Mouse (Mus musculus) forebrain, embryonic 14.5 days (tissue): Measurements from ENCODE around the gene Cep57l1. TPM values are rescaled to one million over a fixed set of nuclear protein-coding genes. Genes with fewer than 3 reads are reported as not detected.
A peak's percentile ranks its signal among the peaks of the same experiment; 100 is the strongest.

Experiments
- ATAC-seq: fragments of 200-750 bp; cut with Nextera tagmentation; 2 replicates; pipeline ENCODE4 v1.8.0; 2017; ENCODE audit warnings: mild to moderate bottlenecking, moderate library complexity
- DNase-seq: peaks from one replicate; pipeline ENCODE4 v3.0.0-alpha.2; 2015; ENCODE audit warnings: low spot score
- H3K27ac ChIP-seq: fragments of 300-500 bp; sonication (generic); 2 replicates; pipeline ENCODE4 v1.5.1; 2014; ENCODE audit warnings: low read depth, mild to moderate bottlenecking, control low read depth, low read length, moderate library complexity
- H3K27me3 ChIP-seq: fragments of 300-500 bp; sonication (generic); replicated peaks from 2 replicates; pipeline ENCODE4 v1.6.1; 2014; ENCODE audit warnings: low read length, control low read depth, mixed read lengths; ENCODE audit not compliant: control insufficient read depth, insufficient read depth
- H3K36me3 ChIP-seq: fragments of 300-500 bp; sonication (generic); 2 replicates; pipeline ENCODE4 v1.6.1; 2014; ENCODE audit warnings: low read length, control low read depth; ENCODE audit not compliant: control insufficient read depth, insufficient read depth
- H3K4me1 ChIP-seq: fragments of 300-500 bp; sonication (generic); 2 replicates; pipeline ENCODE4 v1.6.1; 2014; ENCODE audit warnings: antibody characterized with exemption, low read length, control low read depth; ENCODE audit not compliant: control insufficient read depth, insufficient read depth
- H3K4me2 ChIP-seq: fragments of 300-500 bp; sonication (generic); 2 replicates; pipeline ENCODE4 v1.6.1; 2014; ENCODE audit warnings: mild to moderate bottlenecking, control low read depth, low read length
- H3K4me3 ChIP-seq: fragments of 300-500 bp; sonication (generic); 2 replicates; pipeline ENCODE4 v1.5.1; 2014; ENCODE audit warnings: low read depth, low read length, control low read depth
- H3K9ac ChIP-seq: fragments of 300-500 bp; sonication (generic); 2 replicates; pipeline ENCODE4 v1.6.1; 2014; ENCODE audit warnings: mild to moderate bottlenecking, low read length, control low read depth, moderate library complexity
- H3K9me3 ChIP-seq: fragments of 300-500 bp; sonication (generic); replicated peaks from 2 replicates; pipeline ENCODE4 v1.6.1; 2016; ENCODE audit warnings: low read length, control low read depth, mixed read lengths; ENCODE audit not compliant: control insufficient read depth
- WGBS: fragments of 180-500 bp; shearing (Covaris S2); extraction: QIAGEN DNeasy Blood & Tissue Kit; methylation state at CpG from one replicate; pipeline ENCODE4 v1.1.7; 2014; 5-methylcytosine and 5-hydroxymethylcytosine counted together
- polyA plus RNA-seq: library from polyadenylated mRNA; unstranded; fragments of >200 nt; fragmentation: Nextera tagmentation; extraction: Ambion mirVana; gene quantifications from 2 replicates; pipeline ENCODE4 v1.2.1, GENCODE M21; 2014

The Cep57l1 gene
- polyA plus RNA-seq, 1 experiment from 2014 or later = 14.8 TPM

- H3K9ac ChIP-seq = no peak overlapping the region
- no peaks in the 10 kb centered on the region for H3K9me3 ChIP-seq
- no peaks in the 10 kb centered on the region for H3K4me1 ChIP-seq
- 93% methylated on average over 16 of the region's 16 CpGs for WGBS
- no peaks in the 10 kb centered on the region for H3K36me3 ChIP-seq
- no peak overlapping the region for H3K4me2 ChIP-seq
- no peak overlapping the region for H3K4me3 ChIP-seq
- ATAC-seq = no peak
- DNase-seq = no peak
- no peak overlapping the region for H3K27ac ChIP-seq
- no peaks in the 10 kb centered on the region for H3K27me3 ChIP-seq
These were observed 72.4 kb downstream of the Cep57l1 start for GRCm38 (mm10) chr10:41737245-41737644.

GRCm38 (mm10) chr10:41735398-41735797 lies 74.3 kb downstream of the Cep57l1 start:
- no peaks in the 10 kb centered on the region for H3K27me3 ChIP-seq
- H3K4me3 ChIP-seq = no peak overlapping the region
- no peak overlapping the region for H3K4me2 ChIP-seq
- WGBS = 36% methylated on average over 6 of the region's 6 CpGs
- H3K9me3 ChIP-seq = no peaks in the 10 kb centered on the region
- H3K4me1 ChIP-seq = no peaks in the 10 kb centered on the region
- DNase-seq (no peak), ATAC-seq (no peak)
- H3K36me3 ChIP-seq = no peaks in the 10 kb centered on the region
- H3K27ac ChIP-seq = no peak overlapping the region
- H3K9ac ChIP-seq = no peak overlapping the region

- Histone ChIP-seq H3K27me3 (no peaks in the 10 kb centered on the region), H3K4me2 (no peak overlapping the region), H3K36me3 (peaks cover 8% of the 10 kb centered on the region; the same call in 1 of the 2 replicates), H3K4me3 (no peak overlapping the region), H3K27ac (no peak overlapping the region), H3K9ac (no peak overlapping the region), H3K4me1 (no peaks in the 10 kb centered on the region), H3K9me3 (no peaks in the 10 kb centered on the region)
- DNase-seq (no peak), ATAC-seq (no peak)
- 95% methylated on average over 3 of the region's 3 CpGs for WGBS
These were observed 76.5 kb downstream of the Cep57l1 start for GRCm38 (mm10) chr10:41733214-41733613.

- no peak for ATAC-seq
- WGBS = 95% methylated on average over 4 of the region's 4 CpGs
These were observed 77.7 kb downstream of the Cep57l1 start for GRCm38 (mm10) chr10:41731932-41732331.

GRCm38 (mm10) chr10:41730746-41731145 lies 78.9 kb downstream of the Cep57l1 start:
- ATAC-seq (no peak), DNase-seq (no peak)
- Histone ChIP-seq H3K36me3 (peaks cover 17% of the 10 kb centered on the region; the same call in 1 of the 2 replicates), H3K4me3 (no peak overlapping the region), H3K27ac (no peak overlapping the region), H3K4me2 (no peak overlapping the region), H3K9me3 (no peaks in the 10 kb centered on the region), H3K27me3 (no peaks in the 10 kb centered on the region), H3K9ac (no peak overlapping the region), H3K4me1 (no peaks in the 10 kb centered on the region)
- WGBS = 92% methylated on average over 10 of the region's 10 CpGs

More at GRCm38 (mm10) chr10:41731932-41732331, 77.7 kb downstream of the Cep57l1 start:
- Histone ChIP-seq H3K9ac (no peak overlapping the region), H3K9me3 (no peaks in the 10 kb centered on the region), H3K36me3 (peaks cover 17% of the 10 kb centered on the region; the same call in 1 of the 2 replicates), H3K27ac (no peak overlapping the region), H3K4me3 (no peak overlapping the region), H3K27me3 (no peaks in the 10 kb centered on the region), H3K4me2 (no peak overlapping the region), H3K4me1 (no peaks in the 10 kb centered on the region)
- DNase-seq = no peak

- Histone ChIP-seq H3K27ac (no peak overlapping the region), H3K4me2 (no peak overlapping the region), H3K4me3 (no peak overlapping the region), H3K4me1 (no peaks in the 10 kb centered on the region), H3K36me3 (peaks cover 17% of the 10 kb centered on the region; the same call in 1 of the 2 replicates), H3K9ac (no peak overlapping the region), H3K9me3 (no peaks in the 10 kb centered on the region), H3K27me3 (no peaks in the 10 kb centered on the region)
- WGBS = 88% methylated on average over 9 of the region's 9 CpGs
- DNase-seq (no peak), ATAC-seq (no peak)
These were observed 83.5 kb downstream of the Cep57l1 start for GRCm38 (mm10) chr10:41726215-41726614.

GRCm38 (mm10) chr10:41719587-41719986 lies 90.1 kb downstream of the Cep57l1 start:
- 77% methylated on average over 9 of the region's 9 CpGs for WGBS
- Histone ChIP-seq H3K27me3 (no peaks in the 10 kb centered on the region), H3K36me3 (no peaks in the 10 kb centered on the region), H3K9me3 (no peaks in the 10 kb centered on the region), H3K27ac (no peak overlapping the region), H3K9ac (no peak overlapping the region), H3K4me3 (no peak overlapping the region), H3K4me2 (no peak overlapping the region), H3K4me1 (peaks cover 2% of the 10 kb centered on the region; the same call in 1 of the 2 replicates)
- ATAC-seq = no peak
- no peak for DNase-seq

- Histone ChIP-seq H3K4me1 (peaks cover 2% of the 10 kb centered on the region; the same call in 1 of the 2 replicates), H3K9ac (no peak within 1 kb of the TSS), H3K27me3 (no peaks in the 10 kb centered on the region), H3K36me3 (no peaks in the 10 kb centered on the region), H3K9me3 (no peaks in the 10 kb centered on the region), H3K4me2 (peak within 1 kb of the TSS; percentile 19; the same call in 1 of the 2 replicates), H3K27ac (no peak within 1 kb of the TSS), H3K4me3 (no peak within 1 kb of the TSS)
- peak; percentile 58 for DNase-seq
- ATAC-seq = peak; percentile 37; the same call in 1 of the 2 replicates
- WGBS = 26% methylated on average over 15 of the region's 15 CpGs
These were observed 93.4 kb downstream of the Cep57l1 start, which contains the start of gene Ccdc162 for GRCm38 (mm10) chr10:41716029-41716897. TSS of gene Ccdc162 (minus strand) at chr10:41716634.

GRCm38 (mm10) chr10:41715557-41715956 lies 94.1 kb downstream of the Cep57l1 start:
- no peak for DNase-seq

More at GRCm38 (mm10) chr10:41715557-41715956, 94.1 kb downstream of the Cep57l1 start:
- Histone ChIP-seq H3K27me3 (no peaks in the 10 kb centered on the region), H3K4me1 (peaks cover 2% of the 10 kb centered on the region; the same call in 1 of the 2 replicates), H3K9me3 (no peaks in the 10 kb centered on the region), H3K9ac (no peak overlapping the region), H3K4me3 (no peak overlapping the region), H3K36me3 (no peaks in the 10 kb centered on the region), H3K27ac (no peak overlapping the region), H3K4me2 (no peak overlapping the region)
- 85% methylated on average over 14 of the region's 14 CpGs for WGBS
- ATAC-seq = no peak
